Mouse (Mus musculus): ENCODE measurements around the gene Rasip1.

Rasip1 gene

GRCm38 (mm10) chr7:45685811-45686210 is 58.5 kb downstream of the Rasip1 start:
- DNase-seq (ENCODE audit: low read depth, low spot score) = no peak

- DNase-seq (ENCODE audit: low read depth, low spot score) = no peak
Measured at GRCm38 (mm10) chr7:45686841-45687240, 59.6 kb downstream of the Rasip1 start.
